Mouse (Mus musculus): ENCODE results near the gene Lbx1. TPM values are rescaled to one million over a fixed set of nuclear protein-coding genes. Genes with fewer than 3 reads are reported as not detected.

The Lbx1 gene
- not detected in 2 replicates for polyA plus RNA-seq (2015; fragmentation: Nextera tagmentation; extraction: Ambion mirVana)

DNA sequence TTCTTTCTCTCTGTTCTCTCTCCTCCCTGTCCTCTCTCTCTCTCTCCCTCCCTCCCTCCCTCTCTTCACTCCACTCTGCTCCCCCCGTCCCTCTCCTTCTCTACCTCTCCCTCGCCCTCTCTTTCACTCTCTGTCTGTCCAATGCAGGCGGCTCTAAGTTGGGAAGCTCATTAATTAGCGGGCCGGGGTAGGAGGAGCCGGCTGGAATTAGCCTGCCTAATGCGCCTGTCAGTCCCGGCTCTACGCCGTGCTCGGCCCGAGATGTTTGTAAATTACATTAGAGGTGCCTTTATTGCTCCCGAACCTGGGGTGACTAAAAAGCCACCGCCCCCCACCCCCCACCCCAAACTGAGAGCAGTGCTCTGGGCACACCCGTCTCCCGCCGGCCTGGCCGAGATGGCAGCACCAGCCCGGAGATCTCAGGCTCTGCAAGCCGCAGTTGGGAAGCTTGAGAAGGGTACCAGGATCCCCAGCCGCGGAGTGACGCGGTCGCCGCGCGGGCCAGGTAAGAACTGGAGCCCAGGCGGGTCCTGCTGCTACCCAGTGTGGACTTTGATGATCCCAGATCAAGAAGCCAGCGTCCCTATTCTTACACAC, at the start of gene Lbx1:
Gene Lbx1, minus strand, starts transcription at position 47 of the 597 bp plus-strand sequence.
- Histone ChIP-seq H3K4me1 (replicated peaks; ENCODE audit: control insufficient read depth, insufficient read depth, low read length) (peaks cover 25% of the 10 kb centered on the region), H3K4me3 (replicated peaks; ENCODE audit: low read length) (peak within 1 kb of the TSS; percentile 9), H3K4me2 (ENCODE audit: low read length) (peak within 1 kb of the TSS; percentile 23; the same call in 1 of the 2 replicates), H3K9me3 (ENCODE audit: control insufficient read depth, low read length) (no peaks in the 10 kb centered on the region), H3K27me3 (replicated peaks; ENCODE audit: control insufficient read depth, insufficient read depth, low read length) (peaks cover 67% of the 10 kb centered on the region), H3K27ac (ENCODE audit: low read length) (no peak within 1 kb of the TSS), H3K36me3 (ENCODE audit: control insufficient read depth, insufficient read depth) (no peaks in the 10 kb centered on the region), H3K9ac (replicated peaks; ENCODE audit: low read depth, low read length) (no peak within 1 kb of the TSS)
- ATAC-seq: peak; percentile 57
- WGBS: 0% methylated on average over 30 of the region's 30 CpGs

DNA sequence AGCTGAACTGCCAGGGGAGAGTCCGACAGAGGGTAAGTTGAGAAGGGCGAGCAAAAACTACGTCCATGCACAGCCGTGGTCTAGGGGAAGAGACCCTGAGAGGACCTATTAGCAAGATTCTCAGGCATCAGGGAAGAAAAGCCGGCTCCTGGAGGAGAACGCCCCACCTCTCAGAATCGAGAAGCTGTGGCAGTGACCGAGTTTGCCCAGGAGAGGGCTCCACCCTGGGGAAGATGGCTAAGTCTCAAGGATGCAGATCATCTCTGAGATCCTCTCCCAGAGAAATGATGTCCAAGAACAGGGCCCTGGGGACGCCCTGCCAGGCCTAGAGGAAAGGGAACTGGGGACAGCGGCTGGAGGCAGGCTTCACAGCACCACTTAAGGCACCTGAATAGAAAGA, 47.7 kb upstream of the Lbx1 start:
- H3K36me3 ChIP-seq (ENCODE audit: control insufficient read depth, insufficient read depth): no peaks in the 10 kb centered on the region
- peak overlapping the region; percentile 26; the same call in 1 of the 2 replicates for H3K4me2 ChIP-seq (ENCODE audit: low read length)
- H3K9me3 ChIP-seq (ENCODE audit: control insufficient read depth, low read length): no peaks in the 10 kb centered on the region
- ATAC-seq: no peak
- H3K4me3 ChIP-seq (replicated peaks; ENCODE audit: low read length): no peak overlapping the region
- no peak overlapping the region for H3K9ac ChIP-seq (replicated peaks; ENCODE audit: low read depth, low read length)
- WGBS: 9% methylated on average over 10 of the region's 10 CpGs
- H3K4me1 ChIP-seq (replicated peaks; ENCODE audit: control insufficient read depth, insufficient read depth, low read length): no peaks in the 10 kb centered on the region; the same call in 1 of the 2 replicates
- no peaks in the 10 kb centered on the region for H3K27me3 ChIP-seq (replicated peaks; ENCODE audit: control insufficient read depth, insufficient read depth, low read length)
- H3K27ac ChIP-seq (ENCODE audit: low read length): no peak overlapping the region

DNA sequence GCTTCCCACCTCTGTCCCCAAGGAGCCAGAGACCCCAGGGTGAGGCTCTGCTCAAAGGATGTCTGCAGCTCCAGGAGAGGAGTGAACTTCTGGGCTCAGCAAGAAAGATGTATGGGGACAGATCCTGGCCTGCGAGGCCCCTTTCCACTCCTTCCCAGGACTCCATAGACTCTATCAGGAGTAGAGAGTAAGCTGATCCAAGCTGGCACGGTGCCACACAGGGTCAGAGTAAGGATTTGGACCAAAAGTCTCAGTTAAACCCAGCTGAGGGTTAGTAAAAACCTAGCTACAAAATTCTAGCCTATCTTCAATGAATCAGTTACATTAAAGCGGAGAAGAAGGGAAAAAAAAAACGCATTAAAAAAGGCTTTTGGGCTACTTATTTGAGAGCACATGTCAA, 40.6 kb upstream of the Lbx1 start:
- Histone ChIP-seq H3K4me2 (ENCODE audit: low read length) (no peak overlapping the region), H3K4me3 (replicated peaks; ENCODE audit: low read length) (no peak overlapping the region), H3K27ac (ENCODE audit: low read length) (no peak overlapping the region), H3K4me1 (replicated peaks; ENCODE audit: control insufficient read depth, insufficient read depth, low read length) (no peaks in the 10 kb centered on the region), H3K36me3 (ENCODE audit: control insufficient read depth, insufficient read depth) (no peaks in the 10 kb centered on the region), H3K27me3 (replicated peaks; ENCODE audit: control insufficient read depth, insufficient read depth, low read length) (no peaks in the 10 kb centered on the region), H3K9ac (replicated peaks; ENCODE audit: low read depth, low read length) (no peak overlapping the region), H3K9me3 (ENCODE audit: control insufficient read depth, low read length) (no peaks in the 10 kb centered on the region)
- WGBS: 69% methylated on average over 4 of the region's 4 CpGs
- ATAC-seq: no peak

DNA sequence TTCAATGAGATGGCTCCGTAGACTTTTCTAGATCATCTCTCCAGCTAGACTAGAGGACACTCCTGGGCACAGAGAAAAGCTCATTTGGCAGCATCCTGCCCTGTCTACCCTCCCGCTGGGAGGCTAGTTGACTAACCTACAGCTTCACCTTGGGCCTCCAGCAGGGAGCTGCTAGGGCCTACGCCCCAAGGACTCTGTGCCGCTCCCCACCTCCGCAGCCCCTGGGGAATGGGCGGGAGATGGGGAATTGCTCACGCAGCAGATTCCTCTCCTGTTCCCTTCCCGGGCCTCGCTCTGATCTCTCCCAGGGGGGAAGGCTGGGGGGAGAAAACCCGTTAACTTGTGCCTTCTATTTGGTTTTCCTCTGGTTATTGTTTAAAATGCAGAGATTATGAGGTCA, 36.4 kb upstream of the Lbx1 start:
- no peak overlapping the region for H3K4me2 ChIP-seq (ENCODE audit: low read length)
- H3K4me3 ChIP-seq (replicated peaks; ENCODE audit: low read length): no peak overlapping the region
- H3K9me3 ChIP-seq (ENCODE audit: control insufficient read depth, low read length): no peaks in the 10 kb centered on the region
- H3K27me3 ChIP-seq (replicated peaks; ENCODE audit: control insufficient read depth, insufficient read depth, low read length): no peaks in the 10 kb centered on the region
- H3K4me1 ChIP-seq (replicated peaks; ENCODE audit: control insufficient read depth, insufficient read depth, low read length): no peaks in the 10 kb centered on the region
- no peaks in the 10 kb centered on the region for H3K36me3 ChIP-seq (ENCODE audit: control insufficient read depth, insufficient read depth)
- H3K9ac ChIP-seq (replicated peaks; ENCODE audit: low read depth, low read length): no peak overlapping the region
- no peak for ATAC-seq
- no peak overlapping the region for H3K27ac ChIP-seq (ENCODE audit: low read length)
- WGBS: 42% methylated on average over 10 of the region's 10 CpGs

DNA sequence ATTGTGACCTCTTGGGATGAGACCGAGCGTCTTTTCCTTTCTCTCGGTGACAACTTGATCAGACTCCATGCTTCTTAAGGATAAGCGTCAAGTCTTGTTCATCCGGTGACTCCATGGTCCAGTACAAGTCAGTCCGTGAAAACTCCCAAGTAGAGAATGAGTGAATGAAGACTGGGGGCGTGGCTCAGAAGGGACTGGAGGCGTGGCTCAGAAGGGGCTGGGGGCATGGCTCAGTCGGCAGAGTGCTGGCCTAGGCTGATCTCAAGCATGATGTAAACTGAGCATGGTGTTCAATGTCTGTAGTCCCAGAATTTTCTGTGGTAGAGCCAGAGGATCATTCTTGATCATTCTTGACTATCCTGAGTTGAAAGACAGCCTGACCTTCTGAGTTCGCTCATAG, 27.4 kb upstream of the Lbx1 start:
- Histone ChIP-seq H3K36me3 (ENCODE audit: control insufficient read depth, insufficient read depth) (no peaks in the 10 kb centered on the region), H3K4me1 (replicated peaks; ENCODE audit: control insufficient read depth, insufficient read depth, low read length) (no peaks in the 10 kb centered on the region), H3K9ac (replicated peaks; ENCODE audit: low read depth, low read length) (no peak overlapping the region), H3K4me3 (replicated peaks; ENCODE audit: low read length) (no peak overlapping the region), H3K9me3 (ENCODE audit: control insufficient read depth, low read length) (no peaks in the 10 kb centered on the region), H3K27me3 (replicated peaks; ENCODE audit: control insufficient read depth, insufficient read depth, low read length) (no peaks in the 10 kb centered on the region; the same call in 1 of the 2 replicates), H3K4me2 (ENCODE audit: low read length) (no peak overlapping the region), H3K27ac (ENCODE audit: low read length) (no peak overlapping the region)
- ATAC-seq: no peak
- 64% methylated on average over 10 of the region's 10 CpGs for WGBS

DNA sequence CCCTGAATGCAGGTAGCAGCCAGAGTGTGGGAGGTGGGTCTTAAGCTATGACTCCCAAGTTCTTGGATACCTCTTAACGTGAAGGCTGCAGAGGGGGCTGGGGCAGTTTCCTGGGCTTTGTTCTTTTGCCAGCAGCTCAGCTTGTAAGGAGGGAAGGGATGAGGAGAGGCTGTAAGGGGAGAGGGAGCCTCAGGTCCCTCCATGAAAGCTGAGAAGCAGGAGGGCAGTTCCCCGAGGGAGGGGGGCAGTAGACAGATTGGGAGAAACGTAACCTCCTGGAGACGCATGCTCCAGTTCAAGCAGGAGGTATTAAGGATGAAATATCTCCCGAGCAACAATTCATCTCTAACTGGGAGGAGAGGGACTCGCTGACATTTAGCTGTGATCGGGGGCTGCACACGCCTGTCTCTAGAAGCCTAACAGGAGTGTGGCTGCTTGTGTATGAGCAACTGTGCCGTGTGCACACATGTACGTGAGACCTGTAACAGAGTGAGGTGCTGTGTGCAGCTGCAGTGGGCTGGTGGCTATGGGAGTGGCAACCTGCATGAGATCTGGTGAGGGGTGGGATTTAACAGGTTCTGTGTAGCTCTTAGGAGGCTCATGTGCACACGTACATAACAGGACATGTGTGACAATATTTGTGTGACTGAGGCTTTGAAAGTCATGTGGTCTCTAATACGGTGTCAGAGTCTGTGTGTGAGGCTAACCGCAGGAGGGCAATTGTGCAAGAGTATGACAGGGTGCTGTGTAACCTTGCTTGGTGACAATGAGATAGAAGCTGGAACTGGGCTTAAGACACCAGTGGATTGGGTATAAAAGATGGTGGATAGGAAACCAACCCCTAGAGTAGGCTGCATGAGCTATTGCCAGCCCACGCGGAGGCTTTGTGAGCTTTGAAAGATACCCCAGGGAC, 22.1 kb upstream of the Lbx1 start:
- H3K4me2 ChIP-seq (ENCODE audit: low read length): no peak overlapping the region
- no peaks in the 10 kb centered on the region for H3K36me3 ChIP-seq (ENCODE audit: control insufficient read depth, insufficient read depth)
- H3K9me3 ChIP-seq (ENCODE audit: control insufficient read depth, low read length): no peaks in the 10 kb centered on the region
- H3K4me1 ChIP-seq (replicated peaks; ENCODE audit: control insufficient read depth, insufficient read depth, low read length): no peaks in the 10 kb centered on the region
- no peak for ATAC-seq
- H3K4me3 ChIP-seq (replicated peaks; ENCODE audit: low read length): no peak overlapping the region
- no peak overlapping the region for H3K9ac ChIP-seq (replicated peaks; ENCODE audit: low read depth, low read length)
- 53% methylated on average over 15 of the region's 15 CpGs for WGBS
- peaks cover under 1% of the 10 kb centered on the region; the same call in 1 of the 2 replicates for H3K27me3 ChIP-seq (replicated peaks; ENCODE audit: control insufficient read depth, insufficient read depth, low read length)
- no peak overlapping the region for H3K27ac ChIP-seq (ENCODE audit: low read length)

DNA sequence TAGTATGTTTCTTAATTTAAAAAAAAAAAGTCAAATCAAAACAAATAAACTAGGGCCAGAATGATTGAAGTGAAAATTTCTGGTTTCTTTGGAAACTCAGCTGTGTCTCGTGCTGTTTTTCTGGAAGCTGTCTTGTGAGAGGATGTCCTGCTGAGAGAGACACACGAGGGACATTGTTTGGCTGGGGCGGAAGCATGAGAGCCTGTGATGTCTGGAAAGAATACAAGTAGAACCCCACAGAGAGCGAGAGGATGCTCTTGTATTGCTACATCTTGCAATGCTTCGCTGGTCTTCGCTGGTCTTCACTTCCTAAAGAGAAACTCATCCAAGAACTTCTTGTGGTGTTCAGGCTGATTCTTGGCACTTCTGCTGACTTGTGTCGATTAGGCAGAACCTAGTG, 19.2 kb upstream of the Lbx1 start:
- no peak for ATAC-seq
- H3K4me1 ChIP-seq (replicated peaks; ENCODE audit: control insufficient read depth, insufficient read depth, low read length): no peaks in the 10 kb centered on the region
- no peaks in the 10 kb centered on the region for H3K9me3 ChIP-seq (ENCODE audit: control insufficient read depth, low read length)
- no peak overlapping the region for H3K4me3 ChIP-seq (replicated peaks; ENCODE audit: low read length)
- WGBS: 62% methylated on average over 7 of the region's 7 CpGs
- no peak overlapping the region for H3K9ac ChIP-seq (replicated peaks; ENCODE audit: low read depth, low read length)
- H3K27me3 ChIP-seq (replicated peaks; ENCODE audit: control insufficient read depth, insufficient read depth, low read length): peaks cover 3% of the 10 kb centered on the region; the same call in 1 of the 2 replicates
- no peak overlapping the region for H3K27ac ChIP-seq (ENCODE audit: low read length)
- no peak overlapping the region for H3K4me2 ChIP-seq (ENCODE audit: low read length)
- no peaks in the 10 kb centered on the region for H3K36me3 ChIP-seq (ENCODE audit: control insufficient read depth, insufficient read depth)

DNA sequence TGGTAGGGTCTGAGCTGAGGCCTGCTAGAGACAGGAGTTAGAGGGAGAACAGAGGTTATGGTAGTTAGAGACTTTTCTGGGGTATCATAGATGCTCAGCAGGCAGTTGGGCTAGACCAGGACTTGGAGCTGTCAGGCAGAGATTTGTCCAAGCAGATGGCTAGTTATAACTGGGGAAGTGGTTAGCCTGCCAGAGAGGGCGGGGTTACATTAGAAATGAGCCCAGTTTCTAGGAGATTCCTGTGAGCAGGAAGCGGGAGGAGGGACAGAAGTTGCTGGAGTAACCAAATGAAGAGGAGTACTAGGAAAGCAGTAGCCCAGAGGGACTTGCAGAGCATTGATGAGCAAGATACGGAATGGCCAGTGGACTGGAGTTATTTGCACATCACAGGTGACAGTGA, 16.8 kb upstream of the Lbx1 start:
- Histone ChIP-seq H3K4me1 (replicated peaks; ENCODE audit: control insufficient read depth, insufficient read depth, low read length) (no peaks in the 10 kb centered on the region), H3K36me3 (ENCODE audit: control insufficient read depth, insufficient read depth) (no peaks in the 10 kb centered on the region), H3K27ac (ENCODE audit: low read length) (no peak overlapping the region), H3K9me3 (ENCODE audit: control insufficient read depth, low read length) (no peaks in the 10 kb centered on the region), H3K4me2 (ENCODE audit: low read length) (no peak overlapping the region), H3K4me3 (replicated peaks; ENCODE audit: low read length) (no peak overlapping the region), H3K27me3 (replicated peaks; ENCODE audit: control insufficient read depth, insufficient read depth, low read length) (peaks cover 3% of the 10 kb centered on the region; the same call in 1 of the 2 replicates), H3K9ac (replicated peaks; ENCODE audit: low read depth, low read length) (no peak overlapping the region)
- no peak for ATAC-seq
- 68% methylated on average over 3 of the region's 3 CpGs for WGBS

DNA sequence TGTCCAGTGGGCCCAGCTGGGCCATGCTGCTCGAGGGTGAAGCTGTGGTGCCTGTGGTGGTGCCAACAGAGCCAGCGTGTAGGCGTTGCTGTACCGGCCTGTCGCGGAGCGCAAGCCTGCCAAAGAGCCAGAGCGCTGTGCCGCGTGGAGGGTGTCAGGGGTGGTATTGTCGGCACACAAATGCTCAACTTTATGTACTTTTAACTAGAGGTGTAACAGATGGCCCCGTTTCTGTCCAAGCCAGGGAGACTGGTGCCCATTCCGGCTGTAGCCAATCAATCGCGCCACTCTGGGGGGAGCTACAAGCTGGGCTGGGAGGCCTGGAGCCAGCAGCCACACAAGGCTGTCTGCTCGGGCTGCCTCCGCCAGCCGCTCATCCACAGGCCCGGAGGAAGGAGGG, 13.1 kb upstream of the Lbx1 start:
- H3K4me3 ChIP-seq (replicated peaks; ENCODE audit: low read length): no peak overlapping the region
- H3K4me1 ChIP-seq (replicated peaks; ENCODE audit: control insufficient read depth, insufficient read depth, low read length): no peaks in the 10 kb centered on the region
- H3K9ac ChIP-seq (replicated peaks; ENCODE audit: low read depth, low read length): no peak overlapping the region
- no peaks in the 10 kb centered on the region for H3K9me3 ChIP-seq (ENCODE audit: control insufficient read depth, low read length)
- H3K36me3 ChIP-seq (ENCODE audit: control insufficient read depth, insufficient read depth): no peaks in the 10 kb centered on the region
- no peak overlapping the region for H3K27ac ChIP-seq (ENCODE audit: low read length)
- WGBS: 48% methylated on average over 19 of the region's 19 CpGs
- ATAC-seq: peak; percentile 86
- H3K4me2 ChIP-seq (ENCODE audit: low read length): no peak overlapping the region
- peaks cover 28% of the 10 kb centered on the region for H3K27me3 ChIP-seq (replicated peaks; ENCODE audit: control insufficient read depth, insufficient read depth, low read length)
